Mouse (Mus musculus) hindlimb bud, embryonic 11.5 days (tissue): ENCODE measurements around the gene Tmem198b.
"Not testable (repeated sequence)": the region's sequence is repeated elsewhere in the genome, so short reads cannot be mapped to it uniquely, and the experiment has no call there.

Experiments used
- DNase-seq: peaks from one replicate; pipeline ENCODE4 v3.0.0-alpha.2; 2012; ENCODE audit warnings: low read depth, low spot score; ENCODE audit errors: extremely low spot score

Gene Tmem198b

GRCm38 (mm10) chr10:128804271-128805091 lies at the start of gene Tmem198b:
Gene Tmem198b (minus strand): TSS chr10:128804370.
- peak; percentile 62 for DNase-seq

- DNase-seq, result no peak
Observed at GRCm38 (mm10) chr10:128850339-128850738, 46.2 kb upstream of the Tmem198b start.

DNA sequence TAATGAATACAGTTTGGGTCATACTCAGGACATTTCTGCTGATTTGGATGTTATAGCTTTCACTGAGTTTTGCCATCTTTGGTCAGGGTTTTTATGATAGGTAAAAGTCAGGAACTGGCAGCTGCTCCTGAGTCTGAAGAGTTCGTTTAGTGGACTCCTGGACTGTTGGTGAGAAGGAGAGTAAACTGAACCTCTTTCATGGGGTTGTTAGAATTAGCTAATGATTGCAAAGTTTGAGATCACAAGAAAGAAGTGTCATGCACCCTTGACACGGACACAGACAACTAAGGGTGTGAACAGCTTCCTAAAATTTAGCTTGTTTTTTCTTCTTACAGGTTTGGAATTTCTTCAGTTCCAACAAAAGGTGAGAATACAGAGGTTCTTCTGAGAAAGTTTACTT lies 44.3 kb upstream of the Tmem198b start:
- no peak for DNase-seq

DNA sequence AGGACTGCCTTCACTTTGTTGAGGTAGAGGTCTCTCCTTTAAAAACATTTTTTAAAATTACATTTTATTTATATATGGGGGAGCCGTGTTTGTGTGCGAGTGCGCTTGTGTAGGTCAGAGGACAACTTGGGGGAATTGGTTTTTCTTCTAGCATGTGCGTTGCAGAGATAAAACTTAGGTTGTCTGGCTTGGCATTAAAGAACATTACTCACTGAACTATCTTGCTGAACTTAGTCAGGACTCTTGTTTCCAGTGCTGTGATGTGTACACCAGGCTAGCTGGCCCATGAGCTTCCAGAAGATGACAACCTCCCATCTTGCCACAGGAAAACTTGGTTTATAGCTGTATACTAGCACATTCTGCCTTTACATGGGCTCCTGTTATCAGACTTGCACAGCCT lies 42.5 kb upstream of the Tmem198b start:
- no peak for DNase-seq

- DNase-seq, result peak; percentile 42
Observed at GRCm38 (mm10) chr10:128845516-128845915, 41.3 kb upstream of the Tmem198b start.

- no peak for DNase-seq
Observed at GRCm38 (mm10) chr10:128843260-128843659, 39.1 kb upstream of the Tmem198b start.

DNA sequence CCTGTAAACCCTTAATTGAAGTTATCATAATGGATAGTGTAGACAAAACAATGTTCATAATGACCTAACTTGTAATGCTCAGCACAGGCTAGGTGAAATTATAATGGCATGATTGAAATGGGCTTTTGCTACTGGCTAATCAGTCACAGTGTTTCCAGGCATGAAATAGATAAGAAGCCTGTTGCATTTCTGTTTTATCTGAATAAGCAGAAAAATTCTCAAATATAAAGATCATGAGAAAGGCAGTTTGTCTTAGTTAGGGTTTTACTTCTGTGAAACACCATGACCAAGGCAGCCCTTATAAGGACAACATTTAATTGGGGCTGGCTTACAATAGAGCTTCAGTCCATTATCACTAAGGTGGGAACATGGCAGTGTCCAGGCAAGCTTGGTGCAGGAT lies 36.4 kb upstream of the Tmem198b start:
- no peak for DNase-seq

GRCm38 (mm10) chr10:128839434-128839833 lies 35.3 kb upstream of the Tmem198b start:
- DNase-seq, result no peak

GRCm38 (mm10) chr10:128837400-128837799 lies 33.2 kb upstream of the Tmem198b start:
- DNase-seq, result no peak

GRCm38 (mm10) chr10:128823821-128824220 lies 19.7 kb upstream of the Tmem198b start:
- no peak for DNase-seq

GRCm38 (mm10) chr10:128823087-128823486 lies 18.9 kb upstream of the Tmem198b start:
- DNase-seq, result not testable (repeated sequence)

DNA sequence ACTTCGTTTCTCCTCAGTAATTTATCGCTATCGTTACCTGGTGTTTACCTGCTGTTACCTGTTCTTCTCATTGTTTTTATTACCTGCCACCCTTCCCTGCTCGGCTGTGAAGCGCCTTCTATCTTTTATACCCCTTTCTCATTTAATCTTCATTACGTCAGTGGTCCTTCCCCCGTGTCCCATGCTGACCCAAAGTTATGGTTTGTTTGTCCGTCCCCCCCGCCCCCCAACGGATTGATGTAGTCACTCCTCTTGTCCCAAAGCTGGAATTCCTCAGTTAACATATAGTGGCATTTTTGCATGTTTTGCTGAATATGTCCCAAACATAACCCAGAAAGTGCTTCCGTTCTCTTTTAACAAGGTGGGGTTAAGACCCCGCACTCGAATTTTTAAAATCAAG lies 18.0 kb upstream of the Tmem198b start:
- no peak for DNase-seq

- peak; percentile 97 for DNase-seq
Observed at GRCm38 (mm10) chr10:128821358-128822056, 17.3 kb upstream of the Tmem198b start, which contains the start of gene Ormdl2. Gene Ormdl2 (minus strand): TSS chr10:128821645.

GRCm38 (mm10) chr10:128820217-128820616 lies 16.0 kb upstream of the Tmem198b start:
- DNase-seq, result no peak

GRCm38 (mm10) chr10:128817033-128817432 lies 12.9 kb upstream of the Tmem198b start, which contains the start of gene Sarnp:
Gene Sarnp (plus strand): TSS chr10:128817333.
- DNase-seq, result no peak

DNA sequence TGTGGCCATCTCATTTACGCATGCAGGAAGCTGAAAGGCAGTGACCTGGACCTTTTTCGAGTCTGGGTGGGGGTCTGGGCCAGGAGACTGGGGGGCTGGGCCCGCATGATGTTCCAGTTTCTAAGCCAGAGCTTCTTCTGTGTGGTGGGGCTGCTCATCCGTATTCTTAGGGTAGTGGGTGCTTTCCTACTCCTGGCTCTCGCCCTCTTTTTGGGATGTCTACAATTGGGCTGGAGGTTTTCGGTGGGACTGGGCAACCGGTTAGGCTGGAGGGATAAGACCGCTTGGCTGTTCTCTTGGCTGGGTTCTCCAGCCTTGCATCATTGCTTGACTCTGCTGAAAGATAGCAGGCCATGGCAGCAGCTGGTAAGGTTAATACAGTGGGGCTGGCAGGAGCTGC lies 2.8 kb upstream of the Tmem198b start:
- no peak for DNase-seq

DNA sequence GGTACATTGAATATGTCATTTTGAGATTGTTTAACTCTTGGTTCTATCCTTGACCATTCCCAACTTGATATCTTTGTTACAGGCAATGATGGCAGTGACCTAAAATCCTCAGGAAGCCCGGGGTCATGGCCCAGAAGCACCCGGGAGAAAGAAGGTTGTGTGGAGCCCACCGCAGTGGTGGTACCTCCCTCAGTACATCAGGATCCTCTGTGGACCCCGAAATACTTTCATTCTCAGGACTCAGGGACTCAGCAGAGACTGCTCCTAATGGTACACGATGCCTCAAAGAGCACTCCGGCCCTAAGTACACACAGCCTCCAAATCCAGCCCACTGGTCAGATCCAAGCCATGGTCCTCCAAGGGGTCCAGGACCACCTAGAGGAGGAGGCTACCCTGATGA lies 1.9 kb upstream of the Tmem198b start:
- DNase-seq, result no peak

- peak; percentile 66 for DNase-seq
Observed at GRCm38 (mm10) chr10:128805092-128806000, 1.2 kb upstream of the Tmem198b start.

DNA sequence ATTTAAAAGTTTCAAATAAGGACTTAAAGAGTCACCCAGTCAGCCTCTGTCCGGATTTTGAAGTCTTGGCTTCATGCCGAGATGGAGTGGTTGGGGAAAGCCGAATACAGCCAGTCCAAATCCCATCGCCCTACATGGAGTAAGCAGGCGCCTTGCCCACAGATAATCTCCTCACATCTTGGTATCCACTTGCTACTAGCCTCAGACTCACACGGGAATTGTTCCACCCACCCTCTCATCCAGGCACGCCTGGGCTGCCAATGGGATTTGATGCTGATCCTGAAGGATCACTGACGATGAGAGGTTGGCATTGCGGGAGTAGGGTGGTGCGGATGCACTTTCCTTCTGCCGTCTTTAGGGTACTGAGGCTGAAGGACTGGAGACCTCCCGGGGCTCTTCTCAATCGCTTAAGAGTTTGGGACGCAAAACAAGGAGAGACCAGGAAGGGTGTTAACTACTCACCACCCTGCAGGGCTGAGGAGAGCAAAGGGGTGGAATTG lies 349 bp downstream of the Tmem198b start, which contains the start of gene Dnajc14:
Gene Dnajc14, plus strand, starts transcription at position 292 of the 500 bp plus-strand sequence.
- no peak for DNase-seq

GRCm38 (mm10) chr10:128803361-128803760 lies 809 bp downstream of the Tmem198b start:
- no peak for DNase-seq

- DNase-seq, result no peak
Observed at GRCm38 (mm10) chr10:128802956-128803355, 1.2 kb downstream of the Tmem198b start.
